Mouse (Mus musculus) neural tube, embryonic 12.5 days (tissue): Measurements from ENCODE around the gene Lrrc8e. TPM values are rescaled to one million over a fixed set of nuclear protein-coding genes. Genes with fewer than 3 reads are reported as not detected.

Experiments used
- ATAC-seq: fragments of 200-750 bp; cut with Nextera tagmentation; 2 replicates; pipeline ENCODE4 v1.8.0; 2017; ENCODE audit warnings: low read depth, mild to moderate bottlenecking, moderate TSS enrichment, moderate library complexity; ENCODE audit not compliant: low FRiP score
- H3K27ac ChIP-seq: fragments of 300-500 bp; sonication (generic); 2 replicates; pipeline ENCODE4 v1.5.1; 2016
- H3K27me3 ChIP-seq: fragments of 300-500 bp; sonication (generic); replicated peaks from 2 replicates; pipeline ENCODE4 v1.6.1; 2016; ENCODE audit warnings: mild to moderate bottlenecking
- H3K36me3 ChIP-seq: fragments of 300-500 bp; sonication (generic); 2 replicates; pipeline ENCODE4 v1.6.1; 2016; ENCODE audit warnings: mild to moderate bottlenecking
- H3K4me1 ChIP-seq: fragments of 300-500 bp; sonication (generic); 2 replicates; pipeline ENCODE4 v1.6.1; 2016
- H3K4me2 ChIP-seq: fragments of 300-500 bp; sonication (generic); replicated peaks from 2 replicates; pipeline ENCODE4 v1.6.1; 2016; ENCODE audit warnings: mild to moderate bottlenecking
- H3K4me3 ChIP-seq: fragments of 300-500 bp; sonication (generic); 2 replicates; pipeline ENCODE4 v1.5.1; 2016
- H3K9ac ChIP-seq: fragments of 300-500 bp; sonication (generic); 2 replicates; pipeline ENCODE4 v1.6.1; 2016; ENCODE audit warnings: mild to moderate bottlenecking
- H3K9me3 ChIP-seq: fragments of 300-500 bp; sonication (generic); 2 replicates; pipeline ENCODE4 v1.6.1; 2016; ENCODE audit warnings: mild to moderate bottlenecking
- WGBS: fragments of 180-500 bp; shearing (Covaris S2); methylation state at CpG from one replicate; pipeline ENCODE4 v1.1.7; 2016; 5-methylcytosine and 5-hydroxymethylcytosine counted together
- polyA plus RNA-seq: library from polyadenylated mRNA; unstranded; fragments of >200 nt; fragmentation: Nextera tagmentation; extraction: Ambion mirVana; gene quantifications from 2 replicates; pipeline ENCODE4 v1.2.1, GENCODE M21; 2016

Lrrc8e gene
- polyA plus RNA-seq, 1 experiment from 2014 or later, result 0.08 TPM

DNA sequence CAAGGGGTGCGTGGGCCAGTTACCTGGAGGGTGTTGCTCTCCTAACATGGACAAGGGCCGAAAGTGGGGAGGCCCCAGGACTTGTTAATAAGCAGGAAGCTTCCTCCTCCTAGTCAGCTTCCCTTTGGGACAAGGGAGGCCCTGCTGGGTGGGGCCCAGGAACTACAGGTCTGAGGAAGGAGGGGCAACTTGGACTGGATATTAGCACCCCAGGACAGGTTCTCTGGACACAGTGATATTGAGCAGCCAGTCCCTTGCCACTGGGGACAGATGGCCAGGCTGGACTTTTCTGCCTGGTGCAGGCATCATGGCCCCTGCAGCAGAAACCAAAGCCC is 19.6 kb upstream of the Lrrc8e start:
- Histone ChIP-seq H3K4me3 (no peak overlapping the region), H3K9me3 (no peaks in the 10 kb centered on the region), H3K4me1 (peaks cover 23% of the 10 kb centered on the region; the same call in 1 of the 2 replicates), H3K4me2 (no peak overlapping the region), H3K36me3 (peaks cover 74% of the 10 kb centered on the region), H3K27me3 (peaks cover 42% of the 10 kb centered on the region), H3K27ac (no peak overlapping the region), H3K9ac (no peak overlapping the region)
- 49% methylated on average over 2 of the region's 2 CpGs for WGBS
- no peak for ATAC-seq

DNA sequence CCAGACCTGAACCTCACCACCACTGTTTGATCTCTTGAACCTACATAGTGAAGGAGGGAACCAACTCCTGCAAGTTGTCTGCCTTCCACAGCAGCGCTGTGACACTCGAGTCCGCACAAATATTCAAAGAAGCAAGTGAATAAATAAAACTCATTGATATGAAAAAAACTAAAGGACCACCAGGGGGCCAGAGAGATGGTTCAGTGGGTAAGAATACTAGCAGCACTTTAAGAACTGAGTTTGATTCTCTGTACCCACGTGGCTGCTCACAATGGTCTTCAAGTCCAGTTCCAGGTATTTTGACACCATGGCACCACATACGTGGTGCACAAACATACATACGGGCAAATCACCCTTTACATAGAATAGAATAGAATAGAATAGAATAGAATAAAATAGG is 15.5 kb upstream of the Lrrc8e start:
- 82% methylated on average over 6 of the region's 6 CpGs for WGBS
- Histone ChIP-seq H3K36me3 (peaks cover 44% of the 10 kb centered on the region), H3K27ac (no peak overlapping the region), H3K4me3 (no peak overlapping the region), H3K4me2 (no peak overlapping the region), H3K4me1 (peaks cover 53% of the 10 kb centered on the region), H3K9me3 (no peaks in the 10 kb centered on the region), H3K9ac (no peak overlapping the region), H3K27me3 (peaks cover 28% of the 10 kb centered on the region)
- no peak for ATAC-seq

GRCm38 (mm10) chr8:4212809-4213209 is 13.8 kb upstream of the Lrrc8e start:
- H3K36me3 ChIP-seq, result peaks cover 33% of the 10 kb centered on the region
- peaks cover 12% of the 10 kb centered on the region for H3K27me3 ChIP-seq
- H3K4me3 ChIP-seq, result peak overlapping the region; percentile 39
- H3K9ac ChIP-seq, result peak overlapping the region; percentile 56
- H3K9me3 ChIP-seq, result no peaks in the 10 kb centered on the region
- no peak for ATAC-seq
- H3K4me2 ChIP-seq, result peak overlapping the region; percentile 87
- H3K27ac ChIP-seq, result no peak overlapping the region
- peaks cover 43% of the 10 kb centered on the region for H3K4me1 ChIP-seq
- 2% methylated on average over 25 of the region's 25 CpGs for WGBS

- ATAC-seq, result peak; percentile 6; the same call in 1 of the 2 replicates
- Histone ChIP-seq H3K4me3 (peak overlapping the region; percentile 39), H3K27me3 (peaks cover 11% of the 10 kb centered on the region; the same call in 1 of the 2 replicates), H3K27ac (no peak overlapping the region), H3K9me3 (no peaks in the 10 kb centered on the region), H3K36me3 (peaks cover 31% of the 10 kb centered on the region), H3K9ac (peak overlapping the region; percentile 56), H3K4me1 (peaks cover 43% of the 10 kb centered on the region), H3K4me2 (peak overlapping the region; percentile 87)
- WGBS, result 3% methylated on average over 18 of the region's 18 CpGs
Observed at GRCm38 (mm10) chr8:4213210-4214005, 13.2 kb upstream of the Lrrc8e start.

DNA sequence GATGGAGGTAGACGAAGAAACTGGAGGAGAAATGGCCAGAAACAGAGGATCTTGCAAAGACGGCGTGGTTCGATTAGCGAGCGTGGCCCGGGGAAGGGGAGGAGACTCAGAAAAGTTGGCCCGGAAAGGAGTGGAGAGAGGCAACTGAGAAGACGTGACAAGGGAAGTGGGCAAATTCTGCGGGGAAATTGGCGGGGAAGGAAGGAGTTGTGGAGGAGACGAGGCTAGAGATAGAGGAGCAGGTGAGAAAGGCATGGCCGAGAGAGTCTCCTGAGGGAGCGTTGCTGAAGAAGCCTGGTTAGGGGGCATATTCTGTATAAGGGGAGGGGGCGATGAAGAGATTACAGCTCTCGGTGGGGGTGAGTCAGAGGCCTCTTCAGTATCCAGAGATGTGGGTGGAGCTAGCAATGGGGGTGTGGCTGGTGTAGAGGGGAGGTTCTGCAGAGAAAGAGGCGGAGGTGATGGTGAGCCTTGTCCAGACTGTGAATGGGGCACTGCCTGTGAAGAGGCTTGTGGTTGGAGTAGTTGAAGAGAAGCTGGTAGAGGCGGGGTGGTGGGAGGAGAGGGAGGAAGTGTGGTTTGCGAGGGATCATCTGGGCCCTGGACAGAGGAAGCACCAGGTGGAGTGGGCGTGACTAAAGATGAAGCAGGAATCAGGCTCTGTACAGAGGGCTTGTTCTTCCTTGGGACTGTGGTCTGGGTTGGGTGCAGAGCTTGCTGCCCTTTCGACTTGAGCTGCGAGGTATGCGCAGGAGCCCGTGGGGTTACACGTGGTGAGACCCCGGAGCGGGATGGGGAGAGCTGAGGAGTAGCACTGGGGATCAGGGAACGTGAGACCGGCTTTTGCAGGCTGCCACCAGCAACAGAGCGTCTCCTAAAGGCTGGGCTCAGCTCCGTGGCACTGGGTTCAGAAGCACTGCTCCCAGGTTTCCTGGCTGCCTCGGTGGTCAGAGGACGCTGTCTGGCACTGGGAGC is 12.3 kb upstream of the Lrrc8e start:
- no peak overlapping the region for H3K27ac ChIP-seq
- no peaks in the 10 kb centered on the region for H3K9me3 ChIP-seq
- peaks cover 11% of the 10 kb centered on the region; the same call in 1 of the 2 replicates for H3K27me3 ChIP-seq
- peak overlapping the region; percentile 87 for H3K4me2 ChIP-seq
- 10% methylated on average over 33 of the region's 33 CpGs for WGBS
- peaks cover 25% of the 10 kb centered on the region for H3K36me3 ChIP-seq
- peak overlapping the region; percentile 40; the same call in 1 of the 2 replicates for H3K9ac ChIP-seq
- peak overlapping the region; percentile 39 for H3K4me3 ChIP-seq
- peaks cover 43% of the 10 kb centered on the region for H3K4me1 ChIP-seq
- no peak for ATAC-seq

DNA sequence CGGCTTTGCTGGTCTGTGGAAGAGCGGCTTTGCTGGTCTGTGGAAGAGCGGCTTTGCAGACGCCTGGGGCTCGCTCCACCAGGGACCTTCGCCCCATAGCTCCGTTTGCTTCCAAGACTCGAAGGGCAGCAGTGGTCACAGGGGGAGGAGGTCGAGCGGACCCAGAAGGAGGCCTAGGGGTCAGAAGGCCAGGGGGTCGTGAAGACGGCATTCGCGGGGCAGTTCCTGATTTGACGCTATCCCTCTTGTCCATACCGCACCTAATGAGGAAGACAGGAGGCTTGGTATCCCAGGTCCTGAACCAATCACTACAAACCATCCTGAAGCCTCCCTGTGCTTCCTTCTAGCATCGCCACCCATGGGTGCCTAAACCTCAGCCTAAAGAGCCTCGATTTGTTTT is 10.3 kb upstream of the Lrrc8e start:
- ATAC-seq, result peak; percentile 11; the same call in 1 of the 2 replicates
- peak overlapping the region; percentile 87 for H3K4me2 ChIP-seq
- peak overlapping the region; percentile 86 for H3K9ac ChIP-seq
- H3K4me3 ChIP-seq, result peak overlapping the region; percentile 62
- 6% methylated on average over 18 of the region's 18 CpGs for WGBS
- H3K27me3 ChIP-seq, result peaks cover 11% of the 10 kb centered on the region; the same call in 1 of the 2 replicates
- H3K9me3 ChIP-seq, result no peaks in the 10 kb centered on the region
- H3K36me3 ChIP-seq, result peaks cover 7% of the 10 kb centered on the region; the same call in 1 of the 2 replicates
- H3K27ac ChIP-seq, result peak overlapping the region; percentile 63; the same call in 1 of the 2 replicates
- H3K4me1 ChIP-seq, result peaks cover 40% of the 10 kb centered on the region

DNA sequence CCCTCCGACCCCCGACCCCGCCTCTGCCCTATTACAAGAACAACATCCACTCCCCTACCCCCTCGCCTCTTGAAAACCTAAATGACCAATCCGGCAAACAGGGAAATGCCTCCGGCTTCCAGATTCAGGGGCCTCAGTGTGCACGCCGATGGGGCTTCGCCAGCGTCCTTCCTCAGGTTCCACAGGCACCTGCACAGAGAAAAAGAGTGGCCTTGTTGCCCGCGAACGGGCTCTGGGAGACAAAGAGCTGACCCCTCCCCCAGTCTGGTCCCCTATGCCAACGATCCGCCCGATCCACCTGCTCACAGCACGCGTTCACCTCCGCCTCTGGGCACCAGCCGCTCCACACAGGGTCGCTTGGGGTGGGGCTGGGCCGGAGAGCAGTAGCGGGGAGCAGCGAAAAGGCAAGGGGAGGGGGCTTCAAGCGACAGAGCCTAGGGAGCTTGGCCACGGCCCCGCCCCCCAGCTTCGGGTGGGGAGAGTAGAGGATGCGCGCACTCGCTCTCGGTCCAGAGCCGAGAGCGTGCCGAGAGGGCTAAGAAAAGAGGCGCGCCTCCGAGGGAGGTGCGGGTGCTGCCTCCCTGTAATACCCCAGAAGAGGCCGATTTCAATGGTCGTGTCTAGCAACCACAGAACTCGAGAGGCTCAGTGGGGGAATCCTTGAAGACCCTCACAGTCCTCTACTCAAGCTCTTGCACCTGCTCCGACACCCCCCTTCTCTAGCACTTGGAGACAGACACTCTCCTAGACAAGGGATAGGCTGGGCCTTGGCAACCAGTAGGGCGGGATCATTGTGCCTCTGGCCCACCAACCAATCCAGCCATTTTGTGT is 9.6 kb upstream of the Lrrc8e start, which contains the start of gene Prr36:
Gene Prr36, minus strand, starts transcription at position 669 of the 831 bp plus-strand sequence.
- Histone ChIP-seq H3K4me3 (peak within 1 kb of the TSS; percentile 62), H3K36me3 (peaks cover 7% of the 10 kb centered on the region; the same call in 1 of the 2 replicates), H3K4me2 (peak within 1 kb of the TSS; percentile 87), H3K9ac (peak within 1 kb of the TSS; percentile 86), H3K4me1 (peaks cover 40% of the 10 kb centered on the region), H3K27ac (peak within 1 kb of the TSS; percentile 63; the same call in 1 of the 2 replicates), H3K9me3 (no peaks in the 10 kb centered on the region), H3K27me3 (peaks cover 11% of the 10 kb centered on the region; the same call in 1 of the 2 replicates)
- peak; percentile 93 for ATAC-seq
- WGBS, result 1% methylated on average over 44 of the region's 44 CpGs

- no peak overlapping the region for H3K4me3 ChIP-seq
- no peaks in the 10 kb centered on the region for H3K9me3 ChIP-seq
- H3K9ac ChIP-seq, result no peak overlapping the region
- H3K36me3 ChIP-seq, result peaks cover 2% of the 10 kb centered on the region; the same call in 1 of the 2 replicates
- H3K4me1 ChIP-seq, result peaks cover 19% of the 10 kb centered on the region
- 0 out of 2 replicates have a peak, but pooled peaks cover 7% of the 10 kb centered on the region for H3K27me3 ChIP-seq
- no peak for ATAC-seq
- 88% methylated on average over 3 of the region's 3 CpGs for WGBS
- no peak overlapping the region for H3K4me2 ChIP-seq
- H3K27ac ChIP-seq, result no peak overlapping the region
Observed at GRCm38 (mm10) chr8:4219617-4220016, 7.0 kb upstream of the Lrrc8e start.

DNA sequence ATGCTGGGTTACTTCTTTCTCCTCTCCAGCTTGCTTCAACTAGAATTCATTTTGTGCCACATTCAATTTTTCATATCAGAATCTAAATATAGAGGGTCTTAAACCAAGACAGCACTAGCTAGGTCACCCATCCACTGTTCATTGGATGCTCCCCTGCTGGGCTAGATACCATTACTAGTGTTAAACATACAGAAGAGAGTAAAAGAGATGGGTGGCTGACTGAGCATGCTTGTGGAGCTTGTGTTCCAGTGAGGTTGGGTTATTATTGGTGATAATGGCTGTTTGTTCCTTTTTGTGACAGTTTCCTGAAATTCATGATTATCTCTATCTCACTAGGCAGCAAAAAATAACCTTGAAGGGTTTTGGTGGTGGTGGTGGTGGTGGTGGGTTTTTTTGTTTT is 4.6 kb upstream of the Lrrc8e start:
- no peak overlapping the region for H3K4me3 ChIP-seq
- peaks cover 14% of the 10 kb centered on the region for H3K27me3 ChIP-seq
- no peak overlapping the region for H3K9ac ChIP-seq
- ATAC-seq, result no peak
- no peaks in the 10 kb centered on the region for H3K36me3 ChIP-seq
- peaks cover 6% of the 10 kb centered on the region for H3K4me1 ChIP-seq
- no peaks in the 10 kb centered on the region for H3K9me3 ChIP-seq
- H3K4me2 ChIP-seq, result no peak overlapping the region
- no peak overlapping the region for H3K27ac ChIP-seq

DNA sequence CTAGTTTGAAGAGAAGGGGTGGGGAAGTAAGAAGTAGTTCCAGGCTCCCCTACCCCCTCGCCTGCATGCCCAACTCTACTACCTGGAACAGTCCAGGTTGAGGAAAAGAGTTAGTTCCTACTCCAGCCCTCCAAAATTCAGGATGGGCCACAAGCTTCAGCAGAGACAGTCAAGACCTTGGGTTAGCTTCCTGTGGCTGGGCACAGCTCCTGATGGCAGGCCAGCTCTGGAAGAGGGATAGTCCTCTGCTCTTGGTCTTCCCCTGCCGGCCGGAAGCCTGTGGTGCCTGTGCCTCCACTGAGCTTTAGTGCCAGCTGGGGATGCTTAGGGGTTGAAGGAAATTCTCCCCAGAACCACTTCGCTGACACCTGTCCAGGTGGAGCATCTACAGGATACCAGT is 304 bp upstream of the Lrrc8e start:
- no peak for ATAC-seq
- H3K4me2 ChIP-seq, result peak overlapping the region; percentile 51
- no peaks in the 10 kb centered on the region for H3K36me3 ChIP-seq
- H3K4me3 ChIP-seq, result no peak overlapping the region
- H3K9ac ChIP-seq, result no peak overlapping the region
- 29% methylated on average over 4 of the region's 4 CpGs for whole genome bisulfite sequencing
- peaks cover 6% of the 10 kb centered on the region for H3K4me1 ChIP-seq
- H3K9me3 ChIP-seq, result no peaks in the 10 kb centered on the region
- no peak overlapping the region for H3K27ac ChIP-seq
- peaks cover 25% of the 10 kb centered on the region for H3K27me3 ChIP-seq

- ATAC-seq, result no peak
- no peak overlapping the region for H3K4me2 ChIP-seq
- H3K36me3 ChIP-seq, result no peaks in the 10 kb centered on the region
- WGBS, result 91% methylated on average over 4 of the region's 4 CpGs
- H3K27me3 ChIP-seq, result peaks cover 25% of the 10 kb centered on the region
- H3K27ac ChIP-seq, result no peak overlapping the region
- peaks cover 6% of the 10 kb centered on the region for H3K4me1 ChIP-seq
- H3K9me3 ChIP-seq, result no peaks in the 10 kb centered on the region
- no peak overlapping the region for H3K4me3 ChIP-seq
- no peak overlapping the region for H3K9ac ChIP-seq
Observed at GRCm38 (mm10) chr8:4227919-4228318, 1.3 kb downstream of the Lrrc8e start.
